Mouse (Mus musculus) cerebellum, adult 2 months (tissue): ENCODE data around the gene Cdh23. TPM values are rescaled to one million over a fixed set of nuclear protein-coding genes. Genes with fewer than 3 reads are reported as not detected.

Source experiments
- DNase-seq, 2 experiments: peaks; one replicate each; pipeline ENCODE4 v3.0.0; 2021
- H3K27ac ChIP-seq: fragments of 200-500 bp; 2 replicates; pipeline ENCODE4 v1.5.1; 2012; ENCODE audit warnings: low read length, control low read depth, inconsistent platforms; ENCODE audit not compliant: insufficient read depth
- H3K27me3 ChIP-seq: fragments of 200-500 bp; 2 replicates; pipeline ENCODE4 v1.6.1; 2012; ENCODE audit warnings: inconsistent platforms, mild to moderate bottlenecking, low read length, moderate library complexity; ENCODE audit not compliant: control insufficient read depth, insufficient read depth
- H3K4me1 ChIP-seq: fragments of 200-500 bp; 2 replicates; pipeline ENCODE4 v1.6.1; 2011; ENCODE audit warnings: low read length; ENCODE audit not compliant: control insufficient read depth, insufficient read depth
- H3K4me3 ChIP-seq: fragments of 200-500 bp; replicated peaks from 2 replicates; pipeline ENCODE3; 2011; ENCODE audit warnings: mild to moderate bottlenecking, low read depth, low read length, control low read depth; ENCODE audit not compliant: insufficient read depth
- CTCF ChIP-seq: fragments of 200-500 bp; IDR thresholded peaks from 2 replicates; pipeline ENCODE4 v1.5.1; 2011; ENCODE audit warnings: low read depth, mild to moderate bottlenecking, control low read depth, low read length, moderate library complexity, borderline replicate concordance; ENCODE audit not compliant: insufficient read depth
- POLR2A ChIP-seq: fragments of 200-500 bp; IDR thresholded peaks from 2 replicates; pipeline ENCODE4 v1.6.1; 2011; ENCODE audit warnings: low read length, control low read depth, borderline replicate concordance; ENCODE audit not compliant: insufficient read depth
- WGBS: fragments of 180-500 bp; shearing (Covaris S2); methylation state at CpG from one replicate; pipeline ENCODE4 v1.1.7; 2018; 5-methylcytosine and 5-hydroxymethylcytosine counted together
- polyA plus RNA-seq: library from polyadenylated mRNA; depleted of rRNA; stranded (reverse); fragments of >200 nt; gene quantifications from 2 replicates; pipeline ENCODE4 v1.2.3, GENCODE M21; 2012

Cdh23 gene
- polyA plus RNA-seq, 1 experiment = 2.7 TPM

DNA sequence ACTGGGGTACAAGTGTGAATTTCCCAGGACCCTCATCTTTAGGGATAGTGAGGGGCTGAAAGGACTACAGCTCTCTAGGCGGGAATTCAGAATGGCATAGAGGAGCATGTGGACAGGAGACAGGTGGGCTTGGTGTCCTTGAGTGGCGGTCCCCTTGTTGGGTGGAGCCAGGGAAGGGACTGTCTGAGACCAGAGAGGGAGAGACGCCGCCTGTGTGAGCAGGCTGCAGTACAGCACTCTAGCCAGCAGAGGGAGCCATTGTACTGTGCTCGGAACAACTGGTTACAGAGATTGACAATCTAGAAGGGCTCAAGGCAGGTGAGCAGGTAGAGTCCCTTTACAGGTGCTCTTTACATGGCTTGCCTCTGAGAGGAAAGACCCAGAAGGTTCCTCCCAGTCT is 288.5 kb downstream of the Cdh23 start:
- peak; percentile 99 for TF ChIP-seq CTCF
- TF ChIP-seq POLR2A = no peak
- WGBS = 6% methylated on average over 5 of the region's 5 CpGs

DNA sequence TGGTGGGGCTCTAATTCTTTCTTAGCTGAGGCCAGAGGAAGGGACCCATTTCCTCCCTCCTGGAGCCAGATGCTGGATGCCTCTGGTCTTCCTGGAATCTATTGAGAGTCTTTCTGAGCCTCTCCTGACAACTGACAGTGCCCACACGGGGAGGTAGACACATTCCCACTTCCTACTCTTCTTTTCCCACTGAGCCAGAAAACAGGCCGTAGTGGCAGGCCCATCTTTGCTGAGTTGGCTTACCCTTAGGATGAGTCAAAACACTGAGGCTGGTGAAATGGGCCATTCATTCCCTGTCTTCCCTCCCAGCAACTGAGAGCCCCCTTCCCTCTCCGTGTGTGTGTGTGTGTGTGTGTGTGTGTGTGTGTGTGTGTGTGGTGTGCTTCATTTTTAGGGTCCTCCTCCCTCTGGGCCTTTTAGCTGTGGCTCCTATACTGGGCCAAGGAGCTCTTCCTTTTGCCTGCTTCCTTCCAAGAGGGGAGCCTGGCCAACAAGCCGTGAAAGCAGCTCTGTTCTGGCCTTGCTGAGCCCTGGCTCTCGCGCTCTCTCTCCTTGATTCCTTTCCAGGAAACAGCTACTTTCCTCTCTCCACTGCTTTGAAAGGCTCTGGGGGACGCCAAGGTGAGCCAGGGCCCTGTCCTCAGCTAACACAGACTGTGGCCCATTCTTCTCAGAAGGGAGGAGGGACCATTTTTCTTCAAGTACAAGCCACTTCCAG is 290.7 kb downstream of the Cdh23 start:
- H3K27ac ChIP-seq = no peak overlapping the region

More for the DNA sequence above, 288.5 kb downstream of the Cdh23 start:
- Histone ChIP-seq H3K4me1 (peaks cover 9% of the 10 kb centered on the region), H3K27me3 (no peaks in the 10 kb centered on the region), H3K4me3 (no peak overlapping the region), H3K27ac (no peak overlapping the region)
- DNase-seq = peak; percentile 38 to 67

DNA sequence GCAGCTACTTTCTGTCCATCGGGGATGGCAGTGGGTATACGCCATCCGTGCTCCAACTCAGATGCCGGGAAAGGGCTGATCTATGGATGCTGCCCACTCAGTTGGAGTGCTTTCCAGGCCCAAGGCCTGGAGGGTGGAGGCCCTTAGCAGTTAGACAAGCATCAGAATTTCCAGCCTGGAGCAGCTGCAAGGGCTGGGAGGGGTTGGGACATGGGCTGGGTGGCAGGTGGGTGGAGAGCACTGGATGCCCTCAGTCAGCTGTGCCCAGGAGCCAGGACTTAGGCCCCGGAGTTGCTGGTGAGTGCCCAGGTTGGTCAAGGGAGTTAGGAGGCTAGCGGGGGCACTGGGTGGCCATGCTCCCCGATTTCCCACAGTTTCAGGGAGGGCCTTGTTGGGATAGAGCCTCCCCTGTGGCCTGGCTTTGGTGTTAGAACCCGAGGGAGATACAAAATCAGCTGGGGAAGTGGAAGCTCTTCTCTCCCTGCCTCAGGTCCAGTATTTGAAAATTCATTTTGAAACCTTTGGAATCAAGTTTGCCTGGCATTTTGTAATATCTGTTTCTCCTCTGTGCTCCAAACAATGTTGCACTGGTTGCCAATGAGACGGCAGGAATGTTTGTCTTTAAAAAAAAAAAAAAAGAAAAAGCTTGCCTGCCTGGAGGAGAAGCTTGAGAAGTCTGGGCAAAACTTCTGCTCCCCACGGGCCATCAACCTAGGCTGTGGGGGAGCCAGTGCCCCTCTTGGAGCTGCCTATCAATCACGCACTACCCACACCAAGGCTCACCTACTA is 295.6 kb downstream of the Cdh23 start:
- 78% methylated on average over 11 of the region's 11 CpGs for WGBS
- Histone ChIP-seq H3K27me3 (no peaks in the 10 kb centered on the region), H3K4me1 (peaks cover 3% of the 10 kb centered on the region; the same call in 1 of the 2 replicates), H3K4me3 (no peak overlapping the region), H3K27ac (no peak overlapping the region)
- TF ChIP-seq POLR2A (no peak), CTCF (no peak)
- DNase-seq = no peak

More for the DNA sequence above, 290.7 kb downstream of the Cdh23 start:
- Histone ChIP-seq H3K4me1 (peaks cover 9% of the 10 kb centered on the region), H3K4me3 (no peak overlapping the region), H3K27me3 (no peaks in the 10 kb centered on the region)
- DNase-seq = peak; percentile 20 to 47
- 31% methylated on average over 7 of the region's 7 CpGs for WGBS
- no peak for TF ChIP-seq POLR2A
- TF ChIP-seq CTCF = no peak

DNA sequence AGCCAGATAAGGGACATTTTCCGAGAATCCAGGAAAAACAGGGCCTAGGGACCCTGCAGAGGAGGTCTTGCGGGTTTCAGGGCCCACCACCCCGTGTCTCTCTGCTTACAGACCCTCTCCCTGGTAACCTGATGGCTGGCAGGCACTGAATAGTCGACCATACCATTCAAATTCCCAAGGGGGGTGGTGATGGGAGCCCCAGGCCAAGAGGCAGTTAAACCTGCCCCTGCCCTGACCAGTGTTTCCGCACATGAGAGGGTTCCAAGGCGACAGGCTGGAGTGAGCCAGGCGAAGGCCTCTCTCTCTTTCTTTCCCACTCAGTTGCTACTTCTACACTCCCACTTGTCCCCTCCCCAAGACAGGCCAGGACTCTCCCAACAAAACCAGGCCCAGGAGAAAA is 296.8 kb downstream of the Cdh23 start, which contains the start of gene Gm17455:
Gene Gm17455 (plus strand): TSS at position 278 of the 400 bp plus-strand sequence.
- Histone ChIP-seq H3K27me3 (no peaks in the 10 kb centered on the region), H3K4me1 (no peaks in the 10 kb centered on the region), H3K4me3 (no peak within 1 kb of the TSS), H3K27ac (no peak within 1 kb of the TSS)
- TF ChIP-seq CTCF = no peak
- TF ChIP-seq POLR2A = no peak
- WGBS = 72% methylated on average over 7 of the region's 7 CpGs
- DNase-seq = no peak

DNA sequence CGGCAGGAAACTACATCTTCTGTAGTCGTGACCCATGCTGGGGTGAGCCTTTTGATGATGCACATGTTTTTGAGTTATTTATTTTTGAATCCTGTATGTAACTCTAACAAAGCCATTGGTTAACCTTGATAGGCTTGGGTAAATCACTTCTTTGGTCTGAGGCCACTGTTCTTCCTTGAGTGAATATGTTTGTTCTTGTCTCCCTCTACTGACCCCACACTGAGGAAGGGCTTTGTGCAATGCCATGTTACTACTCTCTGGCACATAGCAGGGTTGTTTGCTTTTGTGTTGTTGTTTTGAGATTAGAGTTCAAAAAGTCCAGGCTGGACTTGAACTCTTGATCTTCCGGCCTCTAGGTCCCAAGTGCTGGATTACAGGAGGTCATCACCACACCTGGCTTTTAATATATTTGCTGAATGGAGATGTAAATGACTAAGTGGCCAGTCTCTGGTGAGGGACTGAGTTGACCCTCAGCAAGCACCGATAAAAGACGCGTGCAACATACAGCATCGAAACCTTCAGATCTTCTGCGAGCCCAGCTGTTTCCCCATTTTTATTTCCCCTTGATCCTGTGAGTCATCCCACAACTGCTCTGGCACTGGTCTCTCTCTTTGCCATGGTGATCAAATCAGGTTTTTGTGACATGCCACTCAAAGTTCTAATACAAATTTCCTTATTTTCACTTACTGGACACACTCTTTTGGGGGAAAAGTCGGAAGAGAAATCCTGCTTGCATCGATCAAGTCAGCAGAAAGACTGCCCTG is 298.1 kb downstream of the Cdh23 start:
- WGBS = 91% methylated on average over 10 of the region's 10 CpGs
- Histone ChIP-seq H3K27ac (no peak overlapping the region), H3K4me1 (no peaks in the 10 kb centered on the region)

DNA sequence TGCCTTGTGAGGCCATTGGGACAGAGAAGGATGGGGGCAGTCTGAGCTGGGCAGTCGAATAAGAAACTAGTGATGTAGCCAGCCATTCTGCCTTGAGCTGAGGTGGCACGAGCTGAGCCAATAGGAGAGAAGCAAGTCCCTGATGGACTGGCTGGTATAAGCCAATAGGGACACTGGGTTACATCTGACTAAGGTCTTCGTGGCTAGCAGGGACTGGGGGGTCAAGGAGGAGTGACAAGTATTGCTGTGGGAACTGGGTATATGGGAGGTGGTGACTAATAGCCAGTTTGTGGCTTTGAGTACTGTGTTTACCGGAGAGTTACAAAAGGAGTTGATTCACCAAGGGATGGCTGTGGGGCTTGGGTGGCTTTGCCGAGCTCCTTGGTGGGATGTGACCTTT is 300.7 kb downstream of the Cdh23 start:
- Histone ChIP-seq H3K27me3 (no peaks in the 10 kb centered on the region), H3K4me3 (no peak overlapping the region), H3K27ac (no peak overlapping the region), H3K4me1 (no peaks in the 10 kb centered on the region)
- WGBS = 72% methylated on average over 5 of the region's 5 CpGs
- no peak for TF ChIP-seq POLR2A
- DNase-seq = no peak

More for the DNA sequence above, 298.1 kb downstream of the Cdh23 start:
- DNase-seq = no peak
- Histone ChIP-seq H3K4me3 (no peak overlapping the region), H3K27me3 (no peaks in the 10 kb centered on the region)
- TF ChIP-seq CTCF (no peak), POLR2A (no peak)

DNA sequence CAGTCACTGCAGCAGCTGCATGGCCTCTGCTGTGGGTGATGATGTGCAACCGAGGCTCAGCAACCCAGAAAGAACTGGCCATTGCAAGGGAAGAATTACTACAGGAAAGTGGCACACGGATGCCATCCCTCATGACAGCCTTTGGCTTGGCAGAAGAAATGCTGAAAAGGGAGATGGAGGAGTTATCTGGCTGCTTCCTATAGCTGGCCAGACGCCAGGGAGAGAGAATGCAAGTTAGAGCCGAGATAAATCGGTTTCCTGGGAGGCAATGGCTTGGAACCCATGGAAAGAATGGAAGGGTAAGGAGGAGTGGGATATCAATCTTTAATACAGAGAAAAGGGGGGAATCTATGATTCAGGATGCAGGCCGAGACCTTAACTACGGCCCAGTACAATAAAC is 301.4 kb downstream of the Cdh23 start:
- DNase-seq = no peak
- no peak for TF ChIP-seq CTCF
- TF ChIP-seq POLR2A = no peak
- Histone ChIP-seq H3K27me3 (no peaks in the 10 kb centered on the region), H3K4me1 (no peaks in the 10 kb centered on the region), H3K4me3 (no peak overlapping the region), H3K27ac (no peak overlapping the region)
- 39% methylated on average over 7 of the region's 7 CpGs for WGBS
